Mouse (Mus musculus): Measurements from ENCODE around the gene Tph1.

Tph1 gene

GRCm38 (mm10) chr7:46597006-46597405 lies 75.3 kb downstream of the Tph1 start:
- DNase-seq: no peak

All from cerebellum, adult 9-10 months (tissue).